Mouse (Mus musculus) liver, adult 2 months (tissue): ENCODE results near the gene Cd302. TPM values are rescaled to one million over a fixed set of nuclear protein-coding genes. Genes with fewer than 3 reads are reported as not detected.

Source experiments
- DNase-seq: peaks from one replicate; pipeline ENCODE4 v3.0.0-alpha.2; 2011; ENCODE audit warnings: low read depth, low spot score; ENCODE audit errors: extremely low read depth
- H3K27ac ChIP-seq: fragments of 200-500 bp; replicated peaks from 2 replicates; pipeline ENCODE4 v1.5.1; 2012; ENCODE audit warnings: low read depth, mild to moderate bottlenecking, control low read depth, inconsistent platforms, low read length; ENCODE audit not compliant: insufficient read depth
- H3K27me3 ChIP-seq: fragments of 200-500 bp; 2 replicates; pipeline ENCODE4 v1.6.1; 2012; ENCODE audit warnings: mild to moderate bottlenecking, moderate library complexity, low read length, inconsistent platforms; ENCODE audit not compliant: control insufficient read depth, insufficient read depth
- H3K36me3 ChIP-seq: fragments of 200-500 bp; 2 replicates; pipeline ENCODE4 v1.6.1; 2012; ENCODE audit warnings: low read length, inconsistent platforms; ENCODE audit not compliant: control insufficient read depth, insufficient read depth
- H3K4me1 ChIP-seq: fragments of 200-500 bp; 2 replicates; pipeline ENCODE4 v1.6.1; 2011; ENCODE audit warnings: low read length; ENCODE audit not compliant: control insufficient read depth, insufficient read depth
- H3K4me3 ChIP-seq: fragments of 200-500 bp; 2 replicates; pipeline ENCODE4 v1.5.1; 2011; ENCODE audit warnings: low read depth, mild to moderate bottlenecking, control low read depth, low read length, moderate library complexity; ENCODE audit not compliant: insufficient read depth
- H3K79me2 ChIP-seq: fragments of 200-500 bp; 2 replicates; pipeline ENCODE4 v1.6.1; 2012; ENCODE audit warnings: inconsistent platforms, mild to moderate bottlenecking, low read length, moderate library complexity; ENCODE audit not compliant: control insufficient read depth, insufficient read depth
- H3K9ac ChIP-seq: fragments of 200-500 bp; 2 replicates; pipeline ENCODE4 v1.6.1; 2012; ENCODE audit warnings: low read depth, mild to moderate bottlenecking, control low read depth, inconsistent platforms, low read length
- CTCF ChIP-seq: fragments of 200-500 bp; IDR thresholded peaks from 2 replicates; pipeline ENCODE4 v1.5.1; 2011; ENCODE audit warnings: low read depth, low read length, control low read depth
- POLR2A ChIP-seq: fragments of 200-500 bp; IDR thresholded peaks from 2 replicates; pipeline ENCODE4 v1.6.1; 2011; ENCODE audit warnings: low read length, control low read depth; ENCODE audit not compliant: insufficient read depth; ENCODE audit errors: extremely low read depth
- WGBS: fragments of 180-500 bp; shearing (Covaris S2); methylation state at CpG from one replicate; pipeline ENCODE4 v1.1.7; 2018; 5-methylcytosine and 5-hydroxymethylcytosine counted together
- polyA plus RNA-seq: library from polyadenylated mRNA; depleted of rRNA; stranded (reverse); fragments of >200 nt; gene quantifications from 2 replicates; pipeline ENCODE4 v1.2.3, GENCODE M21; 2012
- total RNA-seq: library from RNA; depleted of rRNA; stranded (reverse); fragments of >200 nt; gene quantifications from 2 replicates; pipeline ENCODE4 v1.2.3, GENCODE M21; 2014

Gene Cd302
- total and polyA plus RNA-seq, 2 experiments: 200 to 468 TPM

- 72% methylated on average over 2 of the region's 2 CpGs for WGBS
- Histone ChIP-seq H3K4me3 (no peak overlapping the region), H3K27me3 (no peaks in the 10 kb centered on the region), H3K36me3 (no peaks in the 10 kb centered on the region), H3K9ac (no peak overlapping the region), H3K79me2 (peaks cover 44% of the 10 kb centered on the region), H3K4me1 (peaks cover 16% of the 10 kb centered on the region), H3K27ac (no peak overlapping the region)
- TF ChIP-seq CTCF (no peak), POLR2A (no peak)
- DNase-seq: no peak
Measured at GRCm38 (mm10) chr2:60221954-60222353, 62.3 kb downstream of the Cd302 start.

- Histone ChIP-seq H3K36me3 (no peaks in the 10 kb centered on the region), H3K27ac (no peak overlapping the region), H3K79me2 (peaks cover 41% of the 10 kb centered on the region), H3K4me1 (peaks cover 18% of the 10 kb centered on the region), H3K27me3 (no peaks in the 10 kb centered on the region), H3K9ac (0 out of 2 replicates have a peak overlapping the region, but pooled peaks have one; percentile 1), H3K4me3 (no peak overlapping the region)
- DNase-seq: no peak
- 53% methylated on average over 6 of the region's 6 CpGs for WGBS
- no peak for TF ChIP-seq POLR2A
- no peak for TF ChIP-seq CTCF
Measured at GRCm38 (mm10) chr2:60221236-60221635, 63.1 kb downstream of the Cd302 start.

- TF ChIP-seq CTCF (no peak), POLR2A (no peak)
- peaks cover 20% of the 10 kb centered on the region for H3K4me1 ChIP-seq
- no peak for DNase-seq
- H3K27ac ChIP-seq: no peak overlapping the region
- H3K79me2 ChIP-seq: peaks cover 46% of the 10 kb centered on the region
- no peaks in the 10 kb centered on the region for H3K27me3 ChIP-seq
- no peak overlapping the region for H3K9ac ChIP-seq
- H3K4me3 ChIP-seq: no peak overlapping the region
- WGBS: 80% methylated on average over 6 of the region's 6 CpGs
- peaks cover 4% of the 10 kb centered on the region; the same call in 1 of the 2 replicates for H3K36me3 ChIP-seq
Measured at GRCm38 (mm10) chr2:60217620-60218019, 66.7 kb downstream of the Cd302 start.

GRCm38 (mm10) chr2:60216547-60217153, 67.6 kb downstream of the Cd302 start:
- TF ChIP-seq POLR2A: no peak
- TF ChIP-seq CTCF: no peak
- Histone ChIP-seq H3K36me3 (peaks cover 4% of the 10 kb centered on the region; the same call in 1 of the 2 replicates), H3K9ac (no peak overlapping the region), H3K27me3 (no peaks in the 10 kb centered on the region), H3K79me2 (peaks cover 45% of the 10 kb centered on the region), H3K27ac (peak overlapping the region; percentile 48; the same call in 1 of the 2 replicates), H3K4me1 (peaks cover 24% of the 10 kb centered on the region), H3K4me3 (no peak overlapping the region)
- DNase-seq: peak; percentile 54
- 59% methylated on average over 4 of the region's 4 CpGs for WGBS

- no peak overlapping the region for H3K27ac ChIP-seq
- peaks cover 4% of the 10 kb centered on the region; the same call in 1 of the 2 replicates for H3K36me3 ChIP-seq
- 90% methylated on average over 2 of the region's 2 CpGs for WGBS
- H3K9ac ChIP-seq: no peak overlapping the region
- no peak for DNase-seq
- H3K27me3 ChIP-seq: no peaks in the 10 kb centered on the region
- peaks cover 53% of the 10 kb centered on the region for H3K79me2 ChIP-seq
- TF ChIP-seq CTCF (no peak), POLR2A (no peak)
- H3K4me3 ChIP-seq: no peak overlapping the region
- H3K4me1 ChIP-seq: peaks cover 22% of the 10 kb centered on the region
Measured at GRCm38 (mm10) chr2:60214683-60215082, 69.6 kb downstream of the Cd302 start.

GRCm38 (mm10) chr2:60212488-60212887, 71.8 kb downstream of the Cd302 start:
- TF ChIP-seq POLR2A (no peak), CTCF (no peak)
- peak; percentile 64 for DNase-seq
- Histone ChIP-seq H3K27me3 (no peaks in the 10 kb centered on the region), H3K36me3 (peaks cover 4% of the 10 kb centered on the region; the same call in 1 of the 2 replicates), H3K4me1 (peaks cover 26% of the 10 kb centered on the region), H3K9ac (no peak overlapping the region), H3K79me2 (peaks cover 43% of the 10 kb centered on the region), H3K27ac (no peak overlapping the region), H3K4me3 (no peak overlapping the region)
